Mouse (Mus musculus): ENCODE results near the gene Gm6482.
"Not testable (repeated sequence)": the region's sequence is repeated elsewhere in the genome, so short reads cannot be mapped to it uniquely, and the experiment has no call there.

The Gm6482 gene

GRCm38 (mm10) chr14:41408181-41408580, at the start of gene Gm6482:
TSS of gene Gm6482 (minus strand) at chr14:41408281.
- not testable (repeated sequence) for DNase-seq

GRCm38 (mm10) chr14:41453418-41453817, 45.3 kb upstream of the Gm6482 start, which contains the start of gene Gm7954:
TSS of gene Gm7954 (minus strand) at chr14:41453518.
- DNase-seq = not testable (repeated sequence)

DNA sequence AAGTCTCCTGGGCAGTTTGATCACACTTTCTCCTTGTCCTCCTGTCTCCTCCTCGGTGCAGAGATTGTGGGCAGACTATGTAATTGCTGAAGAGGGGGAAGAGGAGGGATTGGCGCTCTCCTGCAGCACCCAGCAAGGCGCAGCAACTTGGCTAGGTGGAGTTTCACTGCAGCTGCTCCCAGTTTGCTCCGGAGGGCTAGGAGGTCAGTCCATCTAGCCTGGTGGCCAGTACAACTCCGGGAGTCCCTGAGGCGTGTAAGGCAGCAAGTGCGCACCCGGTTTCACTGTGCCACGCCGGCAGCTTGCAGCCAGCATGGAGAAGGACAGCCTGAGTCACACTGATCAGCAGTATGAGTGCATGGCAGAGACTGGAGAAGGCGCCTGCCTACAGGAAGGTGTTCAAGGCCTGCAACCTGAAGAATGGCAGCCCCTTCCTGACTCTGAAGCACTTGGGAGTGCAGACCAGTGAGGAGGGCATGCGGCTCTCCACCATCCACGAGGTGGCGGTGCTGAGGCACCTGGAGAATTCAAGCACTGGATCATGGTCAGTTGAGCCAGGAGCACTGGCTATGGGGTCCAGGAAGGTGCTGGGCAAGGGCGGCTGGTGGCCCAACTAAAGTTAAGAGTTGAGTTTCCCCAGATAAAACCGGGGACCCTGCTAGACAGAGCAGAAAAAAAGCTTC, 17.5 kb upstream of the Gm6482 start:
- DNase-seq = peak; percentile 31

- DNase-seq = not testable (repeated sequence)
These were observed 16.6 kb upstream of the Gm6482 start for GRCm38 (mm10) chr14:41424694-41425093.

GRCm38 (mm10) chr14:41386279-41386678, 21.8 kb downstream of the Gm6482 start, which contains the start of gene Gm7945:
TSS of gene Gm7945 (minus strand) at chr14:41386379.
- DNase-seq = not testable (repeated sequence)

Measured in kidney, postnatal 10 days (tissue).